Mouse (Mus musculus) heart, embryonic 10.5 days (tissue): ENCODE measurements at regions not wholly inside any gene's neighbourhood (a gene's known extent, or its start where the extent isn't known, plus 50 kb on each side); places are given as distances from the start of the nearest gene placed in this dataset.
A peak's percentile ranks its signal among the peaks of the same experiment; 100 is the strongest.
"Not testable (repeated sequence)": the region's sequence is repeated elsewhere in the genome, so short reads cannot be mapped to it uniquely, and the experiment has no call there.

Source experiments
- DNase-seq: peaks from one replicate; pipeline ENCODE4 v3.0.0-alpha.2; 2017; ENCODE audit warnings: low spot score
- H3K27ac ChIP-seq: fragments of 300-500 bp; sonication (generic); 2 replicates; pipeline ENCODE4 v1.5.1; 2016; ENCODE audit warnings: mild to moderate bottlenecking
- H3K27me3 ChIP-seq: fragments of 300-500 bp; sonication (generic); 2 replicates; pipeline ENCODE4 v1.6.1; 2016; ENCODE audit warnings: mild to moderate bottlenecking; ENCODE audit not compliant: poor library complexity, insufficient read depth, severe bottlenecking
- H3K36me3 ChIP-seq: fragments of 300-500 bp; sonication (generic); 2 replicates; pipeline ENCODE4 v1.6.1; 2016; ENCODE audit warnings: mild to moderate bottlenecking, moderate library complexity
- H3K4me1 ChIP-seq: fragments of 300-500 bp; sonication (generic); 2 replicates; pipeline ENCODE4 v1.6.1; 2016; ENCODE audit warnings: mild to moderate bottlenecking
- H3K4me3 ChIP-seq: fragments of 300-500 bp; sonication (generic); 2 replicates; pipeline ENCODE4 v1.5.1; 2016; ENCODE audit warnings: mild to moderate bottlenecking, moderate library complexity
- H3K9me3 ChIP-seq: fragments of 300-500 bp; sonication (generic); 2 replicates; pipeline ENCODE4 v1.6.1; 2016; ENCODE audit warnings: mild to moderate bottlenecking, moderate library complexity
- WGBS: fragments of 180-500 bp; shearing (Covaris S2); methylation state at CpG from one replicate; pipeline ENCODE4 v1.1.7; 2016; 5-methylcytosine and 5-hydroxymethylcytosine counted together

- not testable (repeated sequence) for H3K36me3 ChIP-seq, DNase-seq, H3K9me3 ChIP-seq, H3K4me3 ChIP-seq, H3K27ac ChIP-seq, H3K27me3 ChIP-seq
- peaks cover 53% of the 10 kb centered on the region for H3K4me1 ChIP-seq
- 79% methylated on average over 2 of the region's 2 CpGs for WGBS
Observed at GRCm38 (mm10) chr17:10150403-10150689, 169.3 kb downstream of the Qk start.

GRCm38 (mm10) chr17:10149682-10150402 is 169.8 kb downstream of the Qk start:
- no peak for DNase-seq
- 74% methylated on average over 8 of the region's 8 CpGs for WGBS
- Histone ChIP-seq H3K36me3 (no peaks in the 10 kb centered on the region), H3K9me3 (no peaks in the 10 kb centered on the region), H3K4me1 (peaks cover 53% of the 10 kb centered on the region), H3K27me3 (no peaks in the 10 kb centered on the region), H3K4me3 (no peak overlapping the region), H3K27ac (no peak overlapping the region)

- H3K36me3 ChIP-seq: no peaks in the 10 kb centered on the region
- DNase-seq: no peak
- no peak overlapping the region for H3K4me3 ChIP-seq
- H3K9me3 ChIP-seq: no peaks in the 10 kb centered on the region
- no peaks in the 10 kb centered on the region for H3K27me3 ChIP-seq
- peak overlapping the region; percentile 53 for H3K27ac ChIP-seq
- 45% methylated on average over 8 of the region's 8 CpGs for WGBS
- peaks cover 37% of the 10 kb centered on the region for H3K4me1 ChIP-seq
Observed at GRCm38 (mm10) chr17:10147106-10147505, 172.5 kb downstream of the Qk start.

GRCm38 (mm10) chr17:10146576-10146975 is 173.1 kb downstream of the Qk start:
- 59% methylated on average over 3 of the region's 3 CpGs for WGBS
- no peak overlapping the region for H3K4me3 ChIP-seq
- peak overlapping the region; percentile 53; the same call in 1 of the 2 replicates for H3K27ac ChIP-seq

DNA sequence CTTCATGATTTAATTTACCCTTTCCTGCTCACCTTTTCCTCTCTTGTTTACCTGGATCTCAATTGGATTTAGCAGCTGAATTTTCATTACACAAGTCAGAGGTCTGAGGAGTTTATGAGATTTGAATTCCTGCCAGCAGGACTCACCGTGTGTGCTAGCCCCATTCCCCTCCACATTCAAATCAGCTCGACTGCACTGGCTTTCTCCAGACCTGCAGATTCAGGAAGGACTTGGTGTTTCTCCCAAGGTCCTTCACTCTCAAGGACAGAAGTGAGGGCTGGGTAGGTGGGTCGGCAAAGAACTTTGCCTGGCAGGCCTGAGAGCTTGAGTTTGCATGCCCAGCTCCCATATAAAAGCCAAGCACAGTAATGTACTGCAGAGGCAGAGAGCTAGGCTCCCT is 180.8 kb downstream of the Qk start:
- H3K4me1 ChIP-seq: peaks cover 7% of the 10 kb centered on the region; the same call in 1 of the 2 replicates
- no peak overlapping the region for H3K4me3 ChIP-seq
- no peaks in the 10 kb centered on the region for H3K27me3 ChIP-seq
- no peak for DNase-seq
- no peaks in the 10 kb centered on the region for H3K36me3 ChIP-seq
- H3K27ac ChIP-seq: no peak overlapping the region
- H3K9me3 ChIP-seq: no peaks in the 10 kb centered on the region
- 40% methylated on average over 3 of the region's 3 CpGs for WGBS

More at GRCm38 (mm10) chr17:10146576-10146975, 173.1 kb downstream of the Qk start:
- H3K36me3 ChIP-seq: no peaks in the 10 kb centered on the region
- no peak for DNase-seq
- H3K9me3 ChIP-seq: no peaks in the 10 kb centered on the region
- peaks cover 32% of the 10 kb centered on the region for H3K4me1 ChIP-seq
- H3K27me3 ChIP-seq: no peaks in the 10 kb centered on the region

DNA sequence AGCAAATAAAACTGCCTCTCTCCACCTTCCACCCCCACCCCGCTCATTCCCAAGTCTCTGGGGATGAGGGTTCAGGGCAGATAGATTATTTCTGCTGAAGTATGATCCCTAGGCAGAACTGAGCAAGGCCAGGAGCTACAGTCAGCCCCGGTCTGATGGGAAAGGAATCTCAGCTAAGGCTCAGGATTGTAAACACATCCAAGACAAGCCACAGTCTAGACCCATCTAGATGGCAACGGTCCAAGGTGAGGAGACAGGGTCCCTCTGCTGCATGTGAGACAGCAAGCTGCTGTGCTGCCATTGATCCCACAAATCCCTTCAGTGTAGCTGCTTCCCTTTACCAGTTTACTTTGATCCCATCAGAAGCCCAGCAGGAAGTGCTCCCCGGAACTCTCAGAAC is 181.3 kb downstream of the Qk start:
- no peak overlapping the region for H3K27ac ChIP-seq
- H3K9me3 ChIP-seq: no peaks in the 10 kb centered on the region
- H3K4me1 ChIP-seq: peaks cover 7% of the 10 kb centered on the region; the same call in 1 of the 2 replicates
- H3K27me3 ChIP-seq: no peaks in the 10 kb centered on the region
- 62% methylated on average over 4 of the region's 4 CpGs for WGBS
- DNase-seq: no peak
- no peak overlapping the region for H3K4me3 ChIP-seq
- H3K36me3 ChIP-seq: no peaks in the 10 kb centered on the region

- Histone ChIP-seq H3K4me3 (no peak overlapping the region), H3K4me1 (peaks cover 11% of the 10 kb centered on the region)
- peak; percentile 82 for DNase-seq
Observed at GRCm38 (mm10) chr17:10135111-10135510, 184.5 kb downstream of the Qk start.

DNA sequence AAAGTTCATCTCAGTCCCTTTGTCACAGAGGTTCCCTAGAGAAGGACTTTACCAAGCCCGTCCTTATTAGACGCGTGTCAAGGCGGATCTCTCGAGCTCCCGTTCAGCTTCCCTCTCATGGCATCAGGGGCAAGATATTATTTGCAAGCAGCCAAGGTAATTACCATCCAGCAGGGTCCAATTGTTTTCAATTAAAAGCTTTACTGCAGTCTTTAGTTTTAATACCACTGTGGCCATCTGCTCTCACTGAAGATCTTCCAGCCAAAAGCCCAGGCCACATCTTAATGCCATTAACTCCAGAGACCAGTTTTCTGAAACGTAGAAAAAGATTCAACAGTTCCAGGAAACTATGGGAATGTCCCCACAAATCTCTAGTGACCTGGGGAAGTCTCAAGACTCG is 191.1 kb downstream of the Qk start:
- Histone ChIP-seq H3K4me1 (peaks cover 18% of the 10 kb centered on the region), H3K36me3 (no peaks in the 10 kb centered on the region), H3K9me3 (no peaks in the 10 kb centered on the region), H3K27me3 (no peaks in the 10 kb centered on the region), H3K27ac (no peak overlapping the region), H3K4me3 (no peak overlapping the region)
- DNase-seq: no peak
- WGBS: 57% methylated on average over 8 of the region's 8 CpGs

More at GRCm38 (mm10) chr17:10135111-10135510, 184.5 kb downstream of the Qk start:
- H3K9me3 ChIP-seq: no peaks in the 10 kb centered on the region
- H3K27ac ChIP-seq: no peak overlapping the region
- no peaks in the 10 kb centered on the region for H3K36me3 ChIP-seq
- WGBS: 64% methylated on average over 2 of the region's 2 CpGs
- no peaks in the 10 kb centered on the region for H3K27me3 ChIP-seq

GRCm38 (mm10) chr17:10122411-10122810 is 197.2 kb downstream of the Qk start:
- H3K9me3 ChIP-seq: no peaks in the 10 kb centered on the region
- H3K36me3 ChIP-seq: no peaks in the 10 kb centered on the region
- DNase-seq: no peak
- H3K27ac ChIP-seq: no peak overlapping the region
- 91% methylated on average over 3 of the region's 3 CpGs for WGBS
- H3K4me1 ChIP-seq: peaks cover 8% of the 10 kb centered on the region; the same call in 1 of the 2 replicates
- H3K27me3 ChIP-seq: no peaks in the 10 kb centered on the region
- no peak overlapping the region for H3K4me3 ChIP-seq

- WGBS: 96% methylated on average over 2 of the region's 2 CpGs
- Histone ChIP-seq H3K36me3 (no peaks in the 10 kb centered on the region), H3K4me1 (no peaks in the 10 kb centered on the region), H3K4me3 (no peak overlapping the region), H3K27me3 (no peaks in the 10 kb centered on the region), H3K9me3 (no peaks in the 10 kb centered on the region), H3K27ac (no peak overlapping the region)
- DNase-seq: no peak
Observed at GRCm38 (mm10) chr17:10112118-10112517, 207.5 kb downstream of the Qk start.

- DNase-seq: no peak
- Histone ChIP-seq H3K27me3 (no peaks in the 10 kb centered on the region), H3K36me3 (no peaks in the 10 kb centered on the region), H3K9me3 (no peaks in the 10 kb centered on the region), H3K4me1 (no peaks in the 10 kb centered on the region), H3K4me3 (no peak overlapping the region), H3K27ac (no peak overlapping the region)
Observed at GRCm38 (mm10) chr17:10110375-10110675, 209.3 kb downstream of the Qk start.

GRCm38 (mm10) chr17:10109511-10110374 is 209.9 kb downstream of the Qk start:
- no peak for DNase-seq

GRCm38 (mm10) chr17:10105299-10105698 is 214.4 kb downstream of the Qk start:
- H3K36me3 ChIP-seq: no peaks in the 10 kb centered on the region
- H3K27me3 ChIP-seq: no peaks in the 10 kb centered on the region
- no peak overlapping the region for H3K4me3 ChIP-seq
- no peaks in the 10 kb centered on the region for H3K9me3 ChIP-seq
- no peak for DNase-seq
- WGBS: 71% methylated on average over 3 of the region's 3 CpGs
- no peaks in the 10 kb centered on the region for H3K4me1 ChIP-seq
- no peak overlapping the region for H3K27ac ChIP-seq

More at GRCm38 (mm10) chr17:10109511-10110374, 209.9 kb downstream of the Qk start:
- Histone ChIP-seq H3K27ac (no peak overlapping the region), H3K36me3 (no peaks in the 10 kb centered on the region), H3K4me3 (no peak overlapping the region), H3K27me3 (no peaks in the 10 kb centered on the region), H3K9me3 (no peaks in the 10 kb centered on the region), H3K4me1 (no peaks in the 10 kb centered on the region)
- 65% methylated on average over 8 of the region's 8 CpGs for WGBS
